Mouse (Mus musculus) splenic B cell, adult 2 months (primary cell): ENCODE data around the gene 4921501E09Rik.
"Not testable (repeated sequence)": the region's sequence is repeated elsewhere in the genome, so short reads cannot be mapped to it uniquely, and the experiment has no call there.

ENCODE experiments used
- DNase-seq: peaks from one replicate; pipeline ENCODE4 v3.0.0-alpha.2; 2011; ENCODE audit warnings: low read depth, low spot score
- H3K27me3 ChIP-seq: 2 replicates; pipeline ENCODE4 v1.6.1; 2012; ENCODE audit warnings: mild to moderate bottlenecking, low read length, moderate library complexity, mixed read lengths; ENCODE audit not compliant: control insufficient read depth, poor library complexity, insufficient read depth, severe bottlenecking
- H3K36me3 ChIP-seq: 2 replicates; pipeline ENCODE4 v1.6.1; 2012; ENCODE audit warnings: mild to moderate bottlenecking, low read length, moderate library complexity, mixed read lengths; ENCODE audit not compliant: control insufficient read depth, poor library complexity, insufficient read depth, severe bottlenecking

Gene 4921501E09Rik

GRCm38 (mm10) chr17:33067958-33068357 is at the start of gene 4921501E09Rik:
Gene 4921501E09Rik (minus strand): TSS chr17:33068058.
- DNase-seq = no peak
- no peaks in the 10 kb centered on the region for H3K27me3 ChIP-seq
- H3K36me3 ChIP-seq = no peaks in the 10 kb centered on the region

DNA sequence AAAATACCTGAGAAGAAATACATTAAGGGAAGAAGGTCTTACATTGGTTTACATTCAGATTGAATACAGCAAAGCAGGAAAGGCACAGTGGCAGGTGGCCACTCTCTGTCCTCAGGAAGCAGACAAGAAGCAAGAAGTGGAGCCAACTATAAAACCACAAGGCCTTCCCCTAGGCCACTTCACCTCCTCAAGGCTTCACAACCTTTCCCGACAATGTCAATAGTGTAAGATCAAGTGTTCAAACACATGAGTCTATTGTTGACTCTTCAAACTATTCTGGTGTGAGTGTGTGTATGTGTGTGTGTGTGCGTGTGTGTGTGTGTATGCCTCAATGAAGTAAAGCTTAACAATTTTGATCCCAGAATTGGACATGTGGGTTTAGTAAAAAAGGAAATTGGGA is 29.5 kb upstream of the 4921501E09Rik start:
- no peaks in the 10 kb centered on the region for H3K27me3 ChIP-seq
- DNase-seq = no peak
- H3K36me3 ChIP-seq = no peaks in the 10 kb centered on the region

DNA sequence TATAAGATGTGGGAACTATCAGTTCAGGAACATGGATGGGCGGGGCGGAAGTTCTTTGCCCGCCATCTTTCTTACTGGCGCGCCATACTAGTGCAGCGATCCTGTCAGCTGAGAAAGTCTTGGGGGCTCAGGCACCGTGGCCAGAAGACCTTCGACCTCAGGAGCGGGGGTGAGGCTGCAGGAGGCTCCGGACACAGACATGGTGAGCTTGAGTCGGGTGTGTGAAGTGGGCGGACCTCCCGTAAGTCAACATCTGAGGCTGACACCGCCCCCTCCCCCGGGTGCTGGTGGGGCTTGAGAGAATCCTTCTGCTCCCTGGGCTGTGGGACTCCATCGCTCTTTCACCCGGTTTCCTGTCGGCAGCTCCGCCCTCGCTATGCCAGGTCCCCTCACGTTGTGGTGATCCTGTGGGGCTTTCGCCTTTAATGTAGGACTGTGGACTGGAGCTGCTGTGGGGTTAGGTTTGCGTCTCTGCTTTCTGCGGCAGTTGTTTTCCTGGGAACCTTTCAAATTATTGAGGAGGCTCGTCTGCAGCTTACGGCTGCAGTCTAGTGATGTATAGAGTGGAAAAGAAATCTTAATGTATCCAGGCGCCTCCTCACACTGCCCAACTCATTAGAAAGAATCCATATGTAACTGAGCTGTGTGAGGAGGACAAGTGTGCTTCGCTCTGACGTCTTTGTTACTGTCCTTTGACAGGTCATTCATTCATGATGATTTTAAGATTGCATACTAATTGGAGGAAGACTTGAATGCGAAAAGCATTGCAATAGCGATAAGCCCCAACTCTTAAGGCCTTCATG is 24.7 kb upstream of the 4921501E09Rik start:
- no peaks in the 10 kb centered on the region for H3K27me3 ChIP-seq
- peak; percentile 63 for DNase-seq
- no peaks in the 10 kb centered on the region for H3K36me3 ChIP-seq

DNA sequence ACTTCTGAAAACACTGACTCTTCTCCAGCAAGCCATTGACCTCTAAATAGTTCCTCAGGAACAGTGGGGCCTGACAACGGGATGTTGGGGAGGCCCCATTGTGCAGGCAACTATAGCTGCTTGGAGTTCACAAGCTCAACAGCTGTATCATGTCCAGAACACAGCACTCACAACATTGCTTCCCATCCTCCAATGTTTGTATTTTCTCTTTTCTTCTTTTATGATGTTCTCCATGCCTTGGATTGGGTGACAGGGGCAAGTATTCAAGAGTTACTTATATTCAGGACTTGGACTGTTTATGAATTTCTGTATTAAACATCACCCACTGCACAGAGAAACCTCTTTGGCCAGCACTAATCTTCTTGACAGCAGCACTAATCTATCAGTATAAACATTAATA is 23.8 kb upstream of the 4921501E09Rik start:
- no peak for DNase-seq
- no peaks in the 10 kb centered on the region for H3K27me3 ChIP-seq
- no peaks in the 10 kb centered on the region for H3K36me3 ChIP-seq

DNA sequence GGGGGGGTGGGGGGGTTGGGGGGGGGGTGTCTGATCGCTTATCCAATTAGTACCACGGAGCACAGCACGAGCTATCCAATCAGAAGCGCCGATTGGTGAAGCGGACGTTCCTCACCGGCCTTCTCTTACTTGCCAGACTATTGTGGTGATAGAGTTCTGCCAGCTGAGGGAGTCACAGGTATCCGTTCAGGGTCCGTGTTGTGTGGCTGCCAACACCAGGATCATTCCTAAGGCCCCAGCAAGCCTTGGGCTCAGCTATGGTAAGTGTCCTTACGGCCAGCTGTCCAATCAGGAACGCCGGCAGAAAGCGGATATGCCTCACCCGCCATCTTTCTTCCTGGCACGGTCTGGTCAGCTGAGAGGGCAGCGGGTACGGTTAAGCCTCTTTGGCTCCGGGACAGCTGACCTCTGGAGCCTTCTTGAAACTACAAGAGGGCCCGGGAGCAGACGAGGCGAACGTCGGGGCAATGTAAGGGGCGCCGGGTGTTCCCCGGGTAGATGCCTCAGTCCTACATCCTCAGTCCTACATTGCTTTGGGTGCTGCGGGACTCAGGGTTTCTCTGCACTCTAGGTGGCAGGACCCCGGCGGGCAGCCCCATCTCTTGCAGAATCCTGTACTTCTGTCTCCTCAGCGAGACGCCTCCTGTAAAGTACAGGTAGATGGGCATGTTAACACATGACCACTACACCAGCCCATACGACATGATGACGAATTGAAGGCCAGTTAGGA is 21.5 kb upstream of the 4921501E09Rik start, which contains the start of gene Zfp563:
Zfp563 (plus strand) TSS at position 91 of the 730 bp plus-strand sequence.
- no peaks in the 10 kb centered on the region for H3K27me3 ChIP-seq
- peak; percentile 88 for DNase-seq
- no peaks in the 10 kb centered on the region for H3K36me3 ChIP-seq

DNA sequence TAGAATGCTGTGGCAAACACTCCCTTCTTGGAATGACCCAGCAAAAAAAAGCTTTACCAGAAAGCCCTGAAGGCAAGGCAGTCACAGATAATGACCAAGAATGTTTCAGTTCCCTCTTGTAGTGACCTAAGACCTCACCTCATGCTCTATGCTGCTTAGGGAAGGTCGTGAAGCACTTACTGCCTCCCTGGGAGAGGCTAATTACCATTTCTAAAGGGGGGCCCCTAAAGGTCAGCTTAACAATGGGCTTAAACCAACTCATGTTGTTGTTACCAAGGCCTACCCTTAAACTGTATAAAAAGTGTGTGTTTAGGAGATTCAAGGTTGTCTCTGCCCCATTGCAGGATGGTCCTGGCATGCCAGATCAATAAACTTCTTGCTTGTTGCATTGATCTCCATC is 4.9 kb downstream of the 4921501E09Rik start:
- H3K36me3 ChIP-seq = no peaks in the 10 kb centered on the region
- no peaks in the 10 kb centered on the region for H3K27me3 ChIP-seq
- no peak for DNase-seq

DNA sequence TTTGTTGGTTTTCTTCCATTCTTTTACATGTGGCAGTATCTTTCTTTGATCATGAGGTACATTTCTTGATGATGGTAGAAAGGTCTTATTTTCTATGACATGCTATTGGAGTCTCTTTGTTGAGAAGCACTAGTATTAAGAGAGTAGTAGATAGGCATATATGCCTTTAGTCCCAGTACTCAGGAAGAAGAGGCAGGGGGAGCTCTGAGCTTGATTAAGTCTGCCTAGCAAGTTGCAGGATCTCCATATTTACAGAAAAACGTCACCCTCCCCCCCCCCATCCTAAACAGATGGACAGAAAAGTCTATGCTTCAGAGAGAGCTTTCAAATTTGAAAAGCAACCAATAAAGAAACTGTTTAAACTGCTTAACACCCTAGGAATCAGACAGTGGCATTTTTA is 9.1 kb downstream of the 4921501E09Rik start:
- H3K27me3 ChIP-seq = no peaks in the 10 kb centered on the region
- no peaks in the 10 kb centered on the region for H3K36me3 ChIP-seq
- DNase-seq = peak; percentile 3

- H3K27me3 ChIP-seq = no peaks in the 10 kb centered on the region
- peak; percentile 79 for DNase-seq
- no peaks in the 10 kb centered on the region for H3K36me3 ChIP-seq
Observed at GRCm38 (mm10) chr17:33032900-33033891, 34.7 kb downstream of the 4921501E09Rik start, which contains the start of gene Zfp763. Gene Zfp763 (minus strand): TSS chr17:33033402.

DNA sequence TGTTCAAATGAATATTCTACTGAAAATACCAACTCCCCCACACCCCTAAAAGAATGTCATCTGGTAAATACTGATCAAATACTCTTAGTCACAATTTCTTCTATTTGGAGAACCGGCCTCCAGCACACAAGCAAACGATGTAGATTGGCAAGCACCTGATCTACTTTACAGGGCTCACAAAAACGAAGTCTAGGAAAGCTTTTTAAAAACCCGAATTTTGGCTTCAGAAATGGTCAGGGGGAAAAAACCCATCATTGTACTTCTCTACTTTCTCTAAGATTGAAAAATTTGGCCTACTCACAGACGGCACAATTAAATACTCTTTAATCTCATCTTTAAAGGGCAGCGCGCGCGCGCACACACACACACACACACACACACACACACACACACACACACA is 35.5 kb downstream of the 4921501E09Rik start:
- no peaks in the 10 kb centered on the region; the same call in 1 of the 2 replicates for H3K27me3 ChIP-seq
- DNase-seq = no peak

GRCm38 (mm10) chr17:33020434-33020833 is 47.4 kb downstream of the 4921501E09Rik start:
- DNase-seq = not testable (repeated sequence)

More for the DNA sequence above, 35.5 kb downstream of the 4921501E09Rik start:
- H3K36me3 ChIP-seq = no peaks in the 10 kb centered on the region

More at GRCm38 (mm10) chr17:33020434-33020833, 47.4 kb downstream of the 4921501E09Rik start:
- not testable (repeated sequence) for H3K36me3 ChIP-seq, H3K27me3 ChIP-seq
